Mouse (Mus musculus) forebrain, embryonic 11.5 days (tissue): Measurements from ENCODE around the gene Snrpg. TPM values are rescaled to one million over a fixed set of nuclear protein-coding genes. Genes with fewer than 3 reads are reported as not detected.
A peak's percentile ranks its signal among the peaks of the same experiment; 100 is the strongest.

ENCODE experiments used
- ATAC-seq: fragments of 200-750 bp; cut with Nextera tagmentation; replicated peaks from 2 replicates; pipeline ENCODE4 v1.8.0; 2017; ENCODE audit warnings: moderate TSS enrichment; ENCODE audit not compliant: low FRiP score
- DNase-seq: peaks from one replicate; pipeline ENCODE4 v3.0.0-alpha.2; 2017; ENCODE audit warnings: low spot score
- H3K27ac ChIP-seq: fragments of 300-500 bp; sonication (generic); 2 replicates; pipeline ENCODE4 v1.5.1; 2014; ENCODE audit warnings: low read depth, low read length
- H3K27me3 ChIP-seq: fragments of 300-500 bp; sonication (generic); 2 replicates; pipeline ENCODE4 v1.6.1; 2014; ENCODE audit warnings: mild to moderate bottlenecking, low read length, mixed read lengths; ENCODE audit not compliant: control insufficient read depth, insufficient read depth
- H3K36me3 ChIP-seq: fragments of 300-500 bp; sonication (generic); 2 replicates; pipeline ENCODE4 v1.6.1; 2014; ENCODE audit warnings: mild to moderate bottlenecking, low read length, moderate library complexity, mixed read lengths; ENCODE audit not compliant: control insufficient read depth, insufficient read depth
- H3K4me1 ChIP-seq: fragments of 300-500 bp; sonication (generic); replicated peaks from 2 replicates; pipeline ENCODE4 v1.6.1; 2014; ENCODE audit warnings: low read length, mixed read lengths; ENCODE audit not compliant: control insufficient read depth, insufficient read depth
- H3K4me2 ChIP-seq: fragments of 300-500 bp; sonication (generic); 2 replicates; pipeline ENCODE4 v1.6.1; 2014; ENCODE audit warnings: low read depth, mild to moderate bottlenecking, low read length, moderate library complexity, mixed read lengths; ENCODE audit not compliant: severe bottlenecking
- H3K4me3 ChIP-seq: fragments of 300-500 bp; sonication (generic); 2 replicates; pipeline ENCODE4 v1.5.1; 2014; ENCODE audit warnings: low read depth, low read length
- H3K9ac ChIP-seq: fragments of 300-500 bp; sonication (generic); 2 replicates; pipeline ENCODE4 v1.6.1; 2014; ENCODE audit warnings: low read length
- H3K9me3 ChIP-seq: fragments of 300-500 bp; sonication (generic); 2 replicates; pipeline ENCODE4 v1.6.1; 2016; ENCODE audit warnings: low read length, mixed read lengths; ENCODE audit not compliant: control insufficient read depth
- WGBS: fragments of 180-500 bp; shearing (Covaris S2); extraction: QIAGEN DNeasy Blood & Tissue Kit; methylation state at CpG from one replicate; pipeline ENCODE4 v1.1.7; 2014; 5-methylcytosine and 5-hydroxymethylcytosine counted together
- polyA plus RNA-seq: library from polyadenylated mRNA; unstranded; fragments of >200 nt; fragmentation: Nextera tagmentation; extraction: Ambion mirVana; gene quantifications from 2 replicates; pipeline ENCODE4 v1.2.1, GENCODE M21; 2014

The Snrpg gene
- polyA plus RNA-seq, 1 experiment from 2014 or later = 792 TPM

DNA sequence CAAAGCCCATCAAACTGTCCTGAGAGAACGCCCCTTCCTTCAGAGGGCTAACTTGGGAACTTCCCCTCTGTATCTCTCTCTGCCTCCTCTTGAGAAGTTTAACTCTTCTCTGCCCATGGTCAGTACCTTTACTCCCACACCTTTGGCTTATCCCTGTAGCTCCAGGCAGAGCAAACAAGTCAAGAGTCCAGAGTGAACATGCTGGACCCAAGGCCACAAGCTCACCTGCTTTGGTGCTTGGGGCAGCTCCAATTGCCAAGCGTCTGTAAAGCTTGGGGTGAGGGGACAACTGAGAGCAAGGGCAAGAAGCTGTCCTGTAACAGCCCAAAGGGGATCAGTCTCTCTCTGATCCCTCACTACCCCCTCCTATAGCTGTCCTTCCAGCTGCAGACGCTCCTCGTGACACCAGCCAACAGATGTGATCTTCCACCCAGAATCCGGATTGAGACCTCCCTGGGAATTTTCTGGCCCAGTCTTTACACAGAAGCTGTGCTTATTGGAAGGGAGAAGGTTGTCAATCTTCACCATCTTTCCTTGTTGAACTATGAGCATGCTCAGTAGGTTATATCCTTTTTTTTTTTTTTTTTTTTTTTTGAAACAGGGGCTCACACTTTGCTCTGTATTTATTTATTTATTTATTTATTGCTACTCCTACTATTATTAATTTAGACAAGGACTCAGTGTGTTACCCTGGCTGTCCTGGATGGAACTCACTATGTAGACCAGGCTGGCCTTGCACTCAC, 14.4 kb downstream of the Snrpg start:
- no peaks in the 10 kb centered on the region for H3K27me3 ChIP-seq
- no peak overlapping the region for H3K27ac ChIP-seq
- peaks cover 11% of the 10 kb centered on the region for H3K36me3 ChIP-seq
- H3K9me3 ChIP-seq = no peaks in the 10 kb centered on the region
- ATAC-seq (no peak), DNase-seq (no peak)
- no peaks in the 10 kb centered on the region for H3K4me1 ChIP-seq
- H3K4me3 ChIP-seq = no peak overlapping the region
- H3K9ac ChIP-seq = no peak overlapping the region
- H3K4me2 ChIP-seq = no peak overlapping the region
- 85% methylated on average over 5 of the region's 5 CpGs for WGBS

DNA sequence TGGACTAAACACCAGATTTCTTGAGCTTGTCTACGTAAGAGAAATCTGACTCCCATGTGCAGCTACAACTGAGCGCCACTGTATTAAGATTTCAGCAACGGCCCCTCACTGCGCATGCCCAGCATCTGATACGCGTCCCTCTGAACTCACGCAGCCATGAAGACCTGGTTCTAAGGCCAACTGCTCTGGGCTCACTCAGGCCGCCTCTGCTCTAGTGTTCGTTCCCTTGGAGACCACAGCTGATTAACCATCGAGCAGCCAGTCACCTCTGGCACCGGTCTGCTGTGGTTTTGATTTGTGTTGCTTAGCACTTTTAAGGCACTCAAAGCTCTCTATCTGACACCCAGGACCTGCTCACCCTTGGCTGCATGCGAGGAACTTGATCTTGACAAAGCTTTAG, 16.2 kb downstream of the Snrpg start:
- Histone ChIP-seq H3K4me1 (no peaks in the 10 kb centered on the region), H3K4me2 (no peak overlapping the region), H3K36me3 (peaks cover 22% of the 10 kb centered on the region), H3K9me3 (no peaks in the 10 kb centered on the region), H3K4me3 (no peak overlapping the region), H3K27ac (no peak overlapping the region), H3K27me3 (no peaks in the 10 kb centered on the region), H3K9ac (no peak overlapping the region)
- WGBS = 93% methylated on average over 12 of the region's 12 CpGs
- DNase-seq (no peak), ATAC-seq (no peak)

- 88% methylated on average over 18 of the region's 18 CpGs for WGBS
- peaks cover 23% of the 10 kb centered on the region for H3K36me3 ChIP-seq
Measured at GRCm38 (mm10) chr6:86388461-86388860, 17.4 kb downstream of the Snrpg start.

DNA sequence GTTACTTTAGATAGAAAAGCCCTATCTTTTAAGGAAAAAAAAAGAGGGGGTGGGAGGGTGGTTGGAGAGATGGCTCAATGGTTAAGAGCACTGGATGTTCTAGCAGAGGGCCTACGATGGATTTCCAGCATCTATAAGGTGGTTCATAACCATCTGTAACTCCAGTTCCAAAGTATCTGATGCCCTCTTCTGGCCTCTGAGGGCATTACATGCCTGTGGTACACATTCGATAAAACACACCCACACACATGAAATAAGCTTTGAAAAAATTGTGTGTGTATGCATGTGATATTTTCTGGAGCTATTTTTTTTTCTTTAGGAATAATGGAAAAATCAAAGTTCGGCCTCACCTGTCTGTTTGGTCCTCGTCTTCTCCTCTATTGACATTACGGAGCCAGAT, 20.2 kb downstream of the Snrpg start:
- H3K9me3 ChIP-seq = no peaks in the 10 kb centered on the region
- H3K4me3 ChIP-seq = no peak overlapping the region
- H3K36me3 ChIP-seq = peaks cover 26% of the 10 kb centered on the region
- H3K9ac ChIP-seq = no peak overlapping the region
- H3K27me3 ChIP-seq = no peaks in the 10 kb centered on the region
- DNase-seq = no peak
- H3K4me1 ChIP-seq = no peaks in the 10 kb centered on the region
- ATAC-seq = no peak
- H3K4me2 ChIP-seq = no peak overlapping the region
- no peak overlapping the region for H3K27ac ChIP-seq
- 94% methylated on average over 5 of the region's 5 CpGs for WGBS

More at GRCm38 (mm10) chr6:86388461-86388860, 17.4 kb downstream of the Snrpg start:
- ATAC-seq (no peak), DNase-seq (no peak)
- Histone ChIP-seq H3K9ac (no peak overlapping the region), H3K4me3 (no peak overlapping the region), H3K4me1 (no peaks in the 10 kb centered on the region), H3K27me3 (no peaks in the 10 kb centered on the region), H3K9me3 (no peaks in the 10 kb centered on the region), H3K27ac (no peak overlapping the region), H3K4me2 (no peak overlapping the region)

GRCm38 (mm10) chr6:86393187-86393586, 22.1 kb downstream of the Snrpg start:
- Histone ChIP-seq H3K9ac (no peak overlapping the region), H3K27ac (no peak overlapping the region), H3K4me1 (no peaks in the 10 kb centered on the region), H3K4me3 (no peak overlapping the region), H3K27me3 (no peaks in the 10 kb centered on the region), H3K9me3 (no peaks in the 10 kb centered on the region), H3K4me2 (no peak overlapping the region), H3K36me3 (peaks cover 21% of the 10 kb centered on the region; the same call in 1 of the 2 replicates)
- 100% methylated on average over 1 of the region's 1 CpGs for WGBS
- no peak for DNase-seq
- no peak for ATAC-seq

DNA sequence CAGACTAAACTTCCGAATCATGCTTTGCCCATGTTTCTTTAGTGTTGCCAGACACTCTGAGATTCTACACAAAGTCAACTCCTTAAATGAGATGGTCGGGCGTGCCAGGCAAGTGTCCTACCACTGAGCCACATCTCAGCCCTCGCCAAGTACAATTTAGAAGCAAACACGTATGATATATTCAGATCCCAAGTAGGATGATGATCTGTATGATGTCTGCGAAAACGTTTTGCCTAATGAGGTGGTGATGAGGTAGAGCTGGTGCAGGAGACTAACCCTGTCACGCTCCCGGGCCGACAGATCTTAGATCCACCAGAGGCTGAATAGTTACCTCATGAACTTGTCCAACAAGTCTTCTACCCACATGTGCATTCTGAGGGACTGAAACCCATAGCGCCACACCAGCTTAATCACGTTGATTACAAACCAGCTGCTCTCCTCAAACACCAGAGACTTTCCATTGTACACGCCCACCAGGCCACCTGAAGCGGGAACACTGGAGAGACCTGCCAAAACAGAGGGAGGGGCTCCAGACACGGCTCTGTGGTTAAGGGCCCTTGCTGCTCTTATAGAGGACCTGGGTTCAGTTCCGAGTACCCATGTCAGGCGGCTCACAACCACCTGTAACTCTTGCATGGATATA, 23.1 kb downstream of the Snrpg start:
- Histone ChIP-seq H3K27ac (no peak overlapping the region), H3K9me3 (no peaks in the 10 kb centered on the region), H3K27me3 (no peaks in the 10 kb centered on the region), H3K4me2 (no peak overlapping the region), H3K36me3 (peaks cover 19% of the 10 kb centered on the region; the same call in 1 of the 2 replicates), H3K4me1 (no peaks in the 10 kb centered on the region), H3K4me3 (no peak overlapping the region), H3K9ac (no peak overlapping the region)
- ATAC-seq (no peak), DNase-seq (no peak)
- WGBS = 94% methylated on average over 17 of the region's 17 CpGs

GRCm38 (mm10) chr6:86395021-86395420, 23.9 kb downstream of the Snrpg start:
- peaks cover 17% of the 10 kb centered on the region; the same call in 1 of the 2 replicates for H3K36me3 ChIP-seq
- no peaks in the 10 kb centered on the region for H3K4me1 ChIP-seq
- H3K9ac ChIP-seq = no peak overlapping the region
- H3K4me2 ChIP-seq = peak overlapping the region; percentile 79
- 87% methylated on average over 9 of the region's 9 CpGs for WGBS
- no peak overlapping the region for H3K27ac ChIP-seq
- ATAC-seq (no peak), DNase-seq (no peak)
- H3K9me3 ChIP-seq = no peaks in the 10 kb centered on the region
- H3K4me3 ChIP-seq = no peak overlapping the region
- H3K27me3 ChIP-seq = no peaks in the 10 kb centered on the region

DNA sequence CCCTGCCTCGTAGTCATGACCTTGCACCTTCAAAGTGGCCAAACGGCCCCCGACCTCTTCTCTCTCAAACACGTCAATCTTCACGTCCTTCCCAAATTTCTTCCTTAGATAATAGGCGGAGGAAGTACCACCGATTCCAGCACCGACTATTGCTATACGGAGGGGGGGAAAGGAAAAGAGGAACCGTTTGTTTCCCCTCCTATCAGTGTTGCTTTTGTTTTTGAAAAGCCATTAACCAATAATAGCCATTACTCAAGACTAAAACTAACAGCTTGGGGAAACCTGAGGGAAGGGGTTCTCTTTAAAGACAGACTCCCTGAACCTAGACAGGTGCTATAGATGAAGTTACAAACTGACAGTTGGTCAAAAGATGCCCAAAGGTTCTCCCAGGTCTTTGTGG, 24.9 kb downstream of the Snrpg start:
- H3K4me2 ChIP-seq = peak overlapping the region; percentile 79
- no peak for DNase-seq
- ATAC-seq = no peak
- no peaks in the 10 kb centered on the region for H3K27me3 ChIP-seq
- H3K9ac ChIP-seq = peak overlapping the region; percentile 79
- WGBS = 40% methylated on average over 10 of the region's 10 CpGs
- H3K27ac ChIP-seq = peak overlapping the region; percentile 81; the same call in 1 of the 2 replicates
- H3K4me1 ChIP-seq = no peaks in the 10 kb centered on the region
- H3K36me3 ChIP-seq = peaks cover 15% of the 10 kb centered on the region; the same call in 1 of the 2 replicates
- H3K9me3 ChIP-seq = no peaks in the 10 kb centered on the region
- peak overlapping the region; percentile 73 for H3K4me3 ChIP-seq
